Mouse (Mus musculus): Measurements from ENCODE around the gene Nkd1. TPM values are rescaled to one million over a fixed set of nuclear protein-coding genes. Genes with fewer than 3 reads are reported as not detected.

The Nkd1 gene
- polyA plus RNA-seq, 1 experiment from 2014 or later = 35.8 TPM

DNA sequence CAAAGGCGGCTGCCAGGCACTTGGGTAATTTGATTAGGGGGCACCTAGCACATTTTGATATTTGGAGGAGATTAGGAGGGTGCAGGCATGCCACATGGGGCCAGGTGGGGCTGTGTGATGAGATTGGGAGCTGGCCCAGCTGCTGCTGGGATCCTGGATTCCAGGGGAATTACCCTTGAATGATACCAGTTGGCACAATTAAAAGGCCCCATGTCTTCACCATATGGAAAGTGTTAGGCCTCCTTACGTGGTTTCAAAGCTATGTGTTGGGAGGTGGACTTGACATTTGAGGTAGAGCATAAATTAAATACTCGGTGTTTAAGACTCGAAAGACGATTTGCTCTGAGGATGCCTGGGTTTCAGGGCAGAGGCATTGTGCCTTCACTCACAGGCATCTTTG lies 5.1 kb downstream of the Nkd1 start:
- H3K27me3 ChIP-seq (replicated peaks; ENCODE audit: control insufficient read depth, insufficient read depth, low read length) = no peaks in the 10 kb centered on the region
- ATAC-seq (replicated peaks; ENCODE audit: low FRiP score, low TSS enrichment, low read depth) = no peak
- H3K4me2 ChIP-seq (ENCODE audit: low read length) = no peak overlapping the region
- H3K9ac ChIP-seq (ENCODE audit: low read length) = no peak overlapping the region
- H3K9me3 ChIP-seq (ENCODE audit: control insufficient read depth, low read length) = no peaks in the 10 kb centered on the region
- H3K36me3 ChIP-seq (ENCODE audit: control insufficient read depth, insufficient read depth, low read length) = 0 out of 2 replicates have a peak, but pooled peaks cover 6% of the 10 kb centered on the region
- 68% methylated on average over 5 of the region's 5 CpGs for WGBS
- no peak overlapping the region for H3K27ac ChIP-seq (ENCODE audit: low read depth)
- no peak overlapping the region for H3K4me3 ChIP-seq (ENCODE audit: low read depth, low read length)
- DNase-seq (ENCODE audit: low spot score) = no peak
- H3K4me1 ChIP-seq (replicated peaks; ENCODE audit: control insufficient read depth, insufficient read depth, low read length) = peaks cover 25% of the 10 kb centered on the region

DNA sequence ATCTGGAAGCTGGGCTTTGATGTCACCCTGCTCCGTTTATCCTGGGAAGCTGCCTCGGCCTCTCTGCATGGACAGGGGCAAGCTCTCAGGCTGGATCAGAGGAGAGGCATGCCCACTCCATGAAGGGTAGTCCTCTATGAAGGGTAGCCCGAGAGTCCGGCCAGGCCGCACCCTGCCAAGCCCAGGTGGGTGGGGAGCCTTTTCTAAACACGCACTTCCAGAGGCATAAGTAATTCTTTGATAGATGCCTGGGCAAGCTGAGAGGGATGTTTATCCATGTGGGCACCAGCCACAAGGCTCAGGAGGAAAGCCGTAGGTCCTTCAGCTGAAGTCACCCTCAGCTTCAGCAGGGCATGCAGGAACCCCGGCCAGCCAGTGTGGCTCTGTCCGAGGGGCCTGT lies 7.0 kb downstream of the Nkd1 start:
- Histone ChIP-seq H3K4me1 (replicated peaks; ENCODE audit: control insufficient read depth, insufficient read depth, low read length) (peaks cover 16% of the 10 kb centered on the region), H3K9me3 (ENCODE audit: control insufficient read depth, low read length) (no peaks in the 10 kb centered on the region), H3K4me3 (ENCODE audit: low read depth, low read length) (no peak overlapping the region), H3K9ac (ENCODE audit: low read length) (no peak overlapping the region), H3K4me2 (ENCODE audit: low read length) (no peak overlapping the region), H3K27ac (ENCODE audit: low read depth) (no peak overlapping the region), H3K27me3 (replicated peaks; ENCODE audit: control insufficient read depth, insufficient read depth, low read length) (no peaks in the 10 kb centered on the region), H3K36me3 (ENCODE audit: control insufficient read depth, insufficient read depth, low read length) (0 out of 2 replicates have a peak, but pooled peaks cover 6% of the 10 kb centered on the region)
- DNase-seq (ENCODE audit: low spot score) (no peak), ATAC-seq (replicated peaks; ENCODE audit: low FRiP score, low TSS enrichment, low read depth) (no peak)
- 75% methylated on average over 9 of the region's 9 CpGs for WGBS

- 0 out of 2 replicates have a peak, but pooled peaks cover 3% of the 10 kb centered on the region for H3K4me1 ChIP-seq (replicated peaks; ENCODE audit: control insufficient read depth, insufficient read depth, low read length)
- no peaks in the 10 kb centered on the region for H3K27me3 ChIP-seq (replicated peaks; ENCODE audit: control insufficient read depth, insufficient read depth, low read length)
- DNase-seq (ENCODE audit: low spot score) (no peak), ATAC-seq (replicated peaks; ENCODE audit: low FRiP score, low TSS enrichment, low read depth) (no peak)
- H3K36me3 ChIP-seq (ENCODE audit: control insufficient read depth, insufficient read depth, low read length) = 0 out of 2 replicates have a peak, but pooled peaks cover 6% of the 10 kb centered on the region
- H3K9ac ChIP-seq (ENCODE audit: low read length) = no peak overlapping the region
- no peak overlapping the region for H3K4me2 ChIP-seq (ENCODE audit: low read length)
- no peak overlapping the region for H3K27ac ChIP-seq (ENCODE audit: low read depth)
- H3K4me3 ChIP-seq (ENCODE audit: low read depth, low read length) = no peak overlapping the region
- 85% methylated on average over 4 of the region's 4 CpGs for WGBS
- no peaks in the 10 kb centered on the region for H3K9me3 ChIP-seq (ENCODE audit: control insufficient read depth, low read length)
Measured at GRCm38 (mm10) chr8:88529798-88530197, 8.6 kb downstream of the Nkd1 start.

GRCm38 (mm10) chr8:88537081-88537480 lies 15.9 kb downstream of the Nkd1 start:
- 0 out of 2 replicates have a peak overlapping the region, but pooled peaks have one; percentile 57 for H3K27ac ChIP-seq (ENCODE audit: low read depth)
- WGBS = 44% methylated on average over 2 of the region's 2 CpGs
- H3K36me3 ChIP-seq (ENCODE audit: control insufficient read depth, insufficient read depth, low read length) = no peaks in the 10 kb centered on the region
- H3K9me3 ChIP-seq (ENCODE audit: control insufficient read depth, low read length) = no peaks in the 10 kb centered on the region
- ATAC-seq (replicated peaks; ENCODE audit: low FRiP score, low TSS enrichment, low read depth) = no peak
- H3K9ac ChIP-seq (ENCODE audit: low read length) = no peak overlapping the region
- no peaks in the 10 kb centered on the region for H3K27me3 ChIP-seq (replicated peaks; ENCODE audit: control insufficient read depth, insufficient read depth, low read length)
- H3K4me2 ChIP-seq (ENCODE audit: low read length) = no peak overlapping the region
- no peak for DNase-seq (ENCODE audit: low spot score)
- peaks cover 25% of the 10 kb centered on the region; the same call in 1 of the 2 replicates for H3K4me1 ChIP-seq (replicated peaks; ENCODE audit: control insufficient read depth, insufficient read depth, low read length)
- H3K4me3 ChIP-seq (ENCODE audit: low read depth, low read length) = no peak overlapping the region

DNA sequence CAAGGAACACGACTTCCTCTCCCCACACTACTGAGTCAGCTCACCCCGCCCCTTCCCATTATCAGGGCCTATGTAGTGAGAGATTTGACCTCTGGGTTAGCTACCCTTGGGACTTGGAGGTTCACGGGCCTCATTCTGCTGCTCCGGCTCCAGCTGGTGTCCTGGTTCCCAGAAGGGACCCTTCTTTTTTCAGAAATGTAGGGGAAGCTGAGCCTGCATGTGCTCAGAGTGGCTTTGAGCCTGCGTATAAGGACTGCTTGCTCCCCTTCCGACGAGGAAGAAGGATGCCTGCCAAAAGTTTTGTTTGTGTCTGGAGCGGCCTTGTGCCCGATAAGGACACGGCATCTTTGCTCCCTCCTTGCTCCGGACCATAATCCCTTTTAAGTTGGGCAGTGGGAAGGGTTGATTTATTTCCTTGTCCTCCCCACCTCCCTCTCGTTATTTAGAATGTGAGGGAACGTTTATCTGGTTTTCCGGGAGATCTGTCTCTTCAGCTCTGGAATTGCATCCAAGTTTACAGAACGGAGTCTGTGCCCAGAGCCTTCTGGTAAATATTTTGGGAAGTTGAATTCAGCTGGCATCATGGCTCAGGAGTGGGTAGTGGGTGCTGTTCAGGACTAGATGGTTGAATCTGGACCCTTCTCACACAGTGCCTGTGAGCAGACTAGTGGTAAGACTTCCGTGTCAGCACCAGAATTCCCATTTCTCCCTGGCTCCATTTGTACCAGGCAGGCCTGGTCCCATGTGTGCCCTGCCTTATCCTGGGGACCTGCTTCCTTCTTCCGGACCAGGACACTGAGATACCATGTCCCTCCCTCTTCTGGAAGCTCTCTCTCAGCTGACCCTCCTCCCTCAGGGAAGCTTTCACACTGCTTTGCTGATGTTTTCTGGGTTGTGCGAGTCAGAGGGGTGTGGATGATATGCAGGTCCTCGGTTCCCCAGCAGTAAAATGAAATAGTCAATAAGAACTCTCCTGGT lies 17.1 kb downstream of the Nkd1 start:
- WGBS = 26% methylated on average over 19 of the region's 19 CpGs
- ATAC-seq (replicated peaks; ENCODE audit: low FRiP score, low TSS enrichment, low read depth) (no peak), DNase-seq (ENCODE audit: low spot score) (no peak)
- Histone ChIP-seq H3K27me3 (replicated peaks; ENCODE audit: control insufficient read depth, insufficient read depth, low read length) (no peaks in the 10 kb centered on the region), H3K9me3 (ENCODE audit: control insufficient read depth, low read length) (no peaks in the 10 kb centered on the region), H3K9ac (ENCODE audit: low read length) (no peak overlapping the region), H3K4me2 (ENCODE audit: low read length) (no peak overlapping the region), H3K4me3 (ENCODE audit: low read depth, low read length) (no peak overlapping the region), H3K4me1 (replicated peaks; ENCODE audit: control insufficient read depth, insufficient read depth, low read length) (peaks cover 35% of the 10 kb centered on the region; the same call in 1 of the 2 replicates), H3K27ac (ENCODE audit: low read depth) (peak overlapping the region; percentile 57; the same call in 1 of the 2 replicates), H3K36me3 (ENCODE audit: control insufficient read depth, insufficient read depth, low read length) (no peaks in the 10 kb centered on the region)

GRCm38 (mm10) chr8:88538976-88539371 lies 17.8 kb downstream of the Nkd1 start:
- Histone ChIP-seq H3K4me1 (replicated peaks; ENCODE audit: control insufficient read depth, insufficient read depth, low read length) (peaks cover 35% of the 10 kb centered on the region; the same call in 1 of the 2 replicates), H3K4me3 (ENCODE audit: low read depth, low read length) (no peak overlapping the region), H3K9ac (ENCODE audit: low read length) (no peak overlapping the region), H3K9me3 (ENCODE audit: control insufficient read depth, low read length) (no peaks in the 10 kb centered on the region), H3K27me3 (replicated peaks; ENCODE audit: control insufficient read depth, insufficient read depth, low read length) (no peaks in the 10 kb centered on the region), H3K36me3 (ENCODE audit: control insufficient read depth, insufficient read depth, low read length) (no peaks in the 10 kb centered on the region), H3K4me2 (ENCODE audit: low read length) (no peak overlapping the region), H3K27ac (ENCODE audit: low read depth) (peak overlapping the region; percentile 14; the same call in 1 of the 2 replicates)
- WGBS = 84% methylated on average over 7 of the region's 7 CpGs
- ATAC-seq (replicated peaks; ENCODE audit: low FRiP score, low TSS enrichment, low read depth) (no peak), DNase-seq (ENCODE audit: low spot score) (no peak)

- WGBS = 81% methylated on average over 4 of the region's 4 CpGs
- H3K36me3 ChIP-seq (ENCODE audit: control insufficient read depth, insufficient read depth, low read length) = no peaks in the 10 kb centered on the region
- DNase-seq (ENCODE audit: low spot score) (no peak), ATAC-seq (replicated peaks; ENCODE audit: low FRiP score, low TSS enrichment, low read depth) (no peak)
- no peak overlapping the region for H3K9ac ChIP-seq (ENCODE audit: low read length)
- H3K4me1 ChIP-seq (replicated peaks; ENCODE audit: control insufficient read depth, insufficient read depth, low read length) = peaks cover 41% of the 10 kb centered on the region
- no peaks in the 10 kb centered on the region for H3K27me3 ChIP-seq (replicated peaks; ENCODE audit: control insufficient read depth, insufficient read depth, low read length)
- no peak overlapping the region for H3K27ac ChIP-seq (ENCODE audit: low read depth)
- no peak overlapping the region for H3K4me2 ChIP-seq (ENCODE audit: low read length)
- no peak overlapping the region for H3K4me3 ChIP-seq (ENCODE audit: low read depth, low read length)
- H3K9me3 ChIP-seq (ENCODE audit: control insufficient read depth, low read length) = no peaks in the 10 kb centered on the region
Measured at GRCm38 (mm10) chr8:88539963-88540362, 18.8 kb downstream of the Nkd1 start.

DNA sequence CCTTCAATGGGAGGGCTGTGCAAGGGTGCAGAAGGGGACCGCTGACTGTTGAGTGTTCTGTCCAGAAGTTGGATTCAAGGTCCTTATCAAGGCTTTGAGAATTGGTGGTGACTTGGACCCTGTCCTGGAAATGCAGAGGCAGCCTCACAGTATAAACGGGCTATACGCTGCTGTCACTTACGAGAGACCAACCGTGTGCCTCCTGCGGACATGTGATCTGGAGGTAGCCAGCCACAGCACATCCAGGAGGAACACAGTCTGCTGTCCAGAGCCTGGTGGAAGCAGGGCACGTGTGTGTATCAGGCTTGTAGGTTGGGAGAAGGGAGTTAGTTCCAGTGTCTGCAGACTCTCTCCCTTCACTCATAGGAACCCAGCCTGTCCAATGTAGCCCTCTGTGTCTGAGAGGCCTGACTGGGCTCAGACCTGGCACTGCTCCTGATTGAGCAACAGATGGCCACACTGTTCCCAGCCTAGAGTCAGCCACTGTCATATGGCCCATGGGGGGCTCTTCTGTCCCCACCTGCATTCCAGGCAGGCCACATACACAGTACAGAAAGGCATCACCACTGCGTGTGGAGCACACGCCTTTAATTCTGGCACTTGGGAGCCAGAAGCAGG lies 21.6 kb downstream of the Nkd1 start:
- ATAC-seq (replicated peaks; ENCODE audit: low FRiP score, low TSS enrichment, low read depth) (no peak), DNase-seq (ENCODE audit: low spot score) (no peak)
- Histone ChIP-seq H3K4me1 (replicated peaks; ENCODE audit: control insufficient read depth, insufficient read depth, low read length) (peaks cover 48% of the 10 kb centered on the region), H3K4me3 (ENCODE audit: low read depth, low read length) (no peak overlapping the region), H3K27me3 (replicated peaks; ENCODE audit: control insufficient read depth, insufficient read depth, low read length) (no peaks in the 10 kb centered on the region), H3K9ac (ENCODE audit: low read length) (no peak overlapping the region), H3K9me3 (ENCODE audit: control insufficient read depth, low read length) (no peaks in the 10 kb centered on the region), H3K27ac (ENCODE audit: low read depth) (no peak overlapping the region), H3K36me3 (ENCODE audit: control insufficient read depth, insufficient read depth, low read length) (no peaks in the 10 kb centered on the region), H3K4me2 (ENCODE audit: low read length) (no peak overlapping the region)
- WGBS = 72% methylated on average over 9 of the region's 9 CpGs
